Mouse (Mus musculus): ENCODE data around the gene Rab30.
"Not testable (repeated sequence)": the region's sequence is repeated elsewhere in the genome, so short reads cannot be mapped to it uniquely, and the experiment has no call there.

Gene Rab30

GRCm38 (mm10) chr7:92741152-92741860 is at the start of gene Rab30:
Rab30 (plus strand) TSS chr7:92741603.
- POLR2A ChIA-PET, result interaction anchor here (0.6 to 8.2 kb wide), 74 partner anchors 9 to 339 kb away, joined by 3 to 106 read pairs (median 5); partner anchors contain the start of genes Pcf11 (in 3 of the 4), Ddias (in 2 of the 4), Prcp (in 2 of the 4) and Ankrd42 (in 1 of the 4)
- CTCF ChIA-PET, result interaction anchor here in 2 of 4 experiments (0.6 to 1.0 kb wide), 2 partner anchors 127 to 134 kb away, joined by 3 read pairs; no protein-coding TSS in a partner anchor

- ChIA-PET CTCF (interaction anchor here in 1 of 4 experiments (0.6 kb wide), 1 partner anchor 141 kb away, joined by 3 read pairs; no protein-coding TSS in a partner anchor), POLR2A (interaction anchor here in 2 of 4 experiments (0.6 to 1.8 kb wide), 2 partner anchors 10 to 27 kb away, joined by 3 to 5 read pairs; partner anchors contain the start of gene Pcf11 (in 1 of the 2))
Measured at GRCm38 (mm10) chr7:92696395-92696794, 45.0 kb upstream of the Rab30 start.

- CTCF ChIA-PET, result no interaction called here
Measured at GRCm38 (mm10) chr7:92698770-92699169, 42.6 kb upstream of the Rab30 start.

GRCm38 (mm10) chr7:92703661-92704060 is 37.7 kb upstream of the Rab30 start:
- ChIA-PET CTCF (no interaction called here), POLR2A (interaction anchor here in 3 of 4 experiments (0.6 to 3.1 kb wide), 6 partner anchors 11 to 38 kb away, joined by 3 to 10 read pairs (median 6); partner anchors contain the start of genes Pcf11 (in 1 of the 3) and Rab30 (in 1 of the 3))

More at GRCm38 (mm10) chr7:92698770-92699169, 42.6 kb upstream of the Rab30 start:
- POLR2A ChIA-PET, result interaction anchor here in 2 of 4 experiments (0.9 kb wide), 2 partner anchors 10 to 42 kb away, joined by 3 read pairs; no protein-coding TSS in a partner anchor

- ChIA-PET CTCF (interaction anchor here in 1 of 4 experiments (0.7 kb wide), 1 partner anchor 139 kb away, joined by 7 read pairs; no protein-coding TSS in a partner anchor), POLR2A (interaction anchor here in 1 of 4 experiments (1.1 kb wide), 1 partner anchor 169 kb away, joined by 3 read pairs; no protein-coding TSS in a partner anchor)
Measured at GRCm38 (mm10) chr7:92705534-92705933, 35.9 kb upstream of the Rab30 start.

- ChIA-PET CTCF (no interaction called here), POLR2A (interaction anchor here in 1 of 4 experiments (0.7 to 1.0 kb wide), 2 partner anchors 16 to 34 kb away, joined by 3 read pairs; no protein-coding TSS in a partner anchor)
Measured at GRCm38 (mm10) chr7:92706711-92707110, 34.7 kb upstream of the Rab30 start.

- ChIA-PET CTCF (interaction anchor here in 1 of 4 experiments (0.8 kb wide), 1 partner anchor 157 kb away, joined by 3 read pairs; no protein-coding TSS in a partner anchor), POLR2A (no interaction called here)
Measured at GRCm38 (mm10) chr7:92709573-92709972, 31.8 kb upstream of the Rab30 start.

GRCm38 (mm10) chr7:92711593-92711992 is 29.8 kb upstream of the Rab30 start:
- CTCF ChIA-PET, result no interaction called here
- POLR2A ChIA-PET, result no interaction called here

- ChIA-PET POLR2A (no interaction called here), CTCF (no interaction called here)
Measured at GRCm38 (mm10) chr7:92715055-92715454, 26.3 kb upstream of the Rab30 start.

GRCm38 (mm10) chr7:92720156-92720905 is 21.1 kb upstream of the Rab30 start:
- ChIA-PET CTCF (no interaction called here), POLR2A (interaction anchor here in 3 of 4 experiments (0.6 to 2.4 kb wide), 8 partner anchors 9 to 50 kb away, joined by 3 to 15 read pairs (median 6); partner anchors contain the start of genes Rab30 (in 2 of the 3) and Pcf11 (in 1 of the 3))

GRCm38 (mm10) chr7:92723750-92724149 is 17.7 kb upstream of the Rab30 start:
- ChIA-PET POLR2A (interaction anchor here in 2 of 4 experiments (0.7 to 2.0 kb wide), 8 partner anchors 9 to 151 kb away, joined by 3 to 14 read pairs (median 5); partner anchors contain the start of genes Rab30 (in 2 of the 2) and Pcf11 (in 1 of the 2)), CTCF (no interaction called here)

- POLR2A ChIA-PET, result interaction anchor here in 2 of 4 experiments (0.7 to 2.0 kb wide), 5 partner anchors 9 to 58 kb away, joined by 3 to 14 read pairs (median 8); partner anchors contain the start of gene Rab30 (in 2 of the 2)
- CTCF ChIA-PET, result no interaction called here
Measured at GRCm38 (mm10) chr7:92724261-92724660, 17.1 kb upstream of the Rab30 start.

- CTCF ChIA-PET, result not testable (repeated sequence)
- POLR2A ChIA-PET, result interaction anchor here (1.0 to 7.8 kb wide), 8 partner anchors 9 to 64 kb away, joined by 3 to 81 read pairs (median 4); partner anchors contain the start of genes Rab30 (in 3 of the 4) and Pcf11 (in 2 of the 4)
Measured at GRCm38 (mm10) chr7:92729583-92729982, 11.8 kb upstream of the Rab30 start.

GRCm38 (mm10) chr7:92730465-92730864 is 10.9 kb upstream of the Rab30 start:
- CTCF ChIA-PET, result no interaction called here
- POLR2A ChIA-PET, result interaction anchor here (1.3 to 7.8 kb wide), 8 partner anchors 10 to 65 kb away, joined by 3 to 81 read pairs (median 5); partner anchors contain the start of genes Rab30 (in 4 of the 4) and Pcf11 (in 1 of the 4)

- ChIA-PET POLR2A (interaction anchor here (0.7 to 7.8 kb wide), 8 partner anchors 10 to 75 kb away, joined by 3 to 81 read pairs (median 5); partner anchors contain the start of genes Rab30 (in 4 of the 4) and Pcf11 (in 1 of the 4)), CTCF (no interaction called here)
Measured at GRCm38 (mm10) chr7:92730959-92731358, 10.4 kb upstream of the Rab30 start.

- POLR2A ChIA-PET, result interaction anchor here (0.7 to 7.8 kb wide), 11 partner anchors 8 to 92 kb away, joined by 3 to 81 read pairs (median 8); partner anchors contain the start of genes Rab30 (in 4 of the 4) and Pcf11 (in 3 of the 4)
- CTCF ChIA-PET, result no interaction called here
Measured at GRCm38 (mm10) chr7:92732136-92732535, 9.3 kb upstream of the Rab30 start.

GRCm38 (mm10) chr7:92737560-92737959 is 3.8 kb upstream of the Rab30 start:
- ChIA-PET CTCF (no interaction called here), POLR2A (interaction anchor here in 1 of 4 experiments (0.6 kb wide), 1 partner anchor 17 kb away, joined by 6 read pairs; no protein-coding TSS in a partner anchor)

GRCm38 (mm10) chr7:92739956-92740355 is 1.4 kb upstream of the Rab30 start:
- ChIA-PET CTCF (no interaction called here), POLR2A (interaction anchor here (0.6 to 8.2 kb wide), 24 partner anchors 8 to 135 kb away, joined by 3 to 106 read pairs (median 10); partner anchors contain the start of genes Pcf11 (in 4 of the 4), Ddias (in 1 of the 4) and Prcp (in 1 of the 4))
